Mouse (Mus musculus) midbrain, embryonic 10.5 days (tissue): Measurements from ENCODE around the gene Ssh3. TPM values are rescaled to one million over a fixed set of nuclear protein-coding genes. Genes with fewer than 3 reads are reported as not detected.
A peak's percentile ranks its signal among the peaks of the same experiment; 100 is the strongest.

ENCODE experiments used
- DNase-seq: peaks from one replicate; pipeline ENCODE4 v3.0.0-alpha.2; 2017; ENCODE audit warnings: low spot score
- H3K27ac ChIP-seq: fragments of 300-500 bp; sonication (generic); replicated peaks from 2 replicates; pipeline ENCODE4 v1.5.1; 2016; ENCODE audit warnings: mild to moderate bottlenecking
- H3K27me3 ChIP-seq: fragments of 300-500 bp; sonication (generic); 2 replicates; pipeline ENCODE4 v1.6.1; 2016; ENCODE audit warnings: low read depth, mild to moderate bottlenecking; ENCODE audit not compliant: poor library complexity, severe bottlenecking
- H3K36me3 ChIP-seq: fragments of 300-500 bp; sonication (generic); 2 replicates; pipeline ENCODE4 v1.6.1; 2016; ENCODE audit warnings: mild to moderate bottlenecking, moderate library complexity
- H3K4me1 ChIP-seq: fragments of 300-500 bp; sonication (generic); 2 replicates; pipeline ENCODE4 v1.6.1; 2016
- H3K4me3 ChIP-seq: fragments of 300-500 bp; sonication (generic); 2 replicates; pipeline ENCODE4 v1.5.1; 2016; ENCODE audit warnings: mild to moderate bottlenecking, moderate library complexity
- H3K9me3 ChIP-seq: fragments of 300-500 bp; sonication (generic); replicated peaks from 2 replicates; pipeline ENCODE4 v1.6.1; 2016; ENCODE audit warnings: mild to moderate bottlenecking
- WGBS: fragments of 180-500 bp; shearing (Covaris S2); methylation state at CpG from one replicate; pipeline ENCODE4 v1.1.7; 2016; 5-methylcytosine and 5-hydroxymethylcytosine counted together
- polyA plus RNA-seq: library from polyadenylated mRNA; unstranded; fragments of >200 nt; fragmentation: Nextera tagmentation; extraction: Ambion mirVana; gene quantifications from 2 replicates; pipeline ENCODE4 v1.2.1, GENCODE M21; 2016

The Ssh3 gene
- polyA plus RNA-seq, 1 experiment from 2014 or later: 3.6 TPM

DNA sequence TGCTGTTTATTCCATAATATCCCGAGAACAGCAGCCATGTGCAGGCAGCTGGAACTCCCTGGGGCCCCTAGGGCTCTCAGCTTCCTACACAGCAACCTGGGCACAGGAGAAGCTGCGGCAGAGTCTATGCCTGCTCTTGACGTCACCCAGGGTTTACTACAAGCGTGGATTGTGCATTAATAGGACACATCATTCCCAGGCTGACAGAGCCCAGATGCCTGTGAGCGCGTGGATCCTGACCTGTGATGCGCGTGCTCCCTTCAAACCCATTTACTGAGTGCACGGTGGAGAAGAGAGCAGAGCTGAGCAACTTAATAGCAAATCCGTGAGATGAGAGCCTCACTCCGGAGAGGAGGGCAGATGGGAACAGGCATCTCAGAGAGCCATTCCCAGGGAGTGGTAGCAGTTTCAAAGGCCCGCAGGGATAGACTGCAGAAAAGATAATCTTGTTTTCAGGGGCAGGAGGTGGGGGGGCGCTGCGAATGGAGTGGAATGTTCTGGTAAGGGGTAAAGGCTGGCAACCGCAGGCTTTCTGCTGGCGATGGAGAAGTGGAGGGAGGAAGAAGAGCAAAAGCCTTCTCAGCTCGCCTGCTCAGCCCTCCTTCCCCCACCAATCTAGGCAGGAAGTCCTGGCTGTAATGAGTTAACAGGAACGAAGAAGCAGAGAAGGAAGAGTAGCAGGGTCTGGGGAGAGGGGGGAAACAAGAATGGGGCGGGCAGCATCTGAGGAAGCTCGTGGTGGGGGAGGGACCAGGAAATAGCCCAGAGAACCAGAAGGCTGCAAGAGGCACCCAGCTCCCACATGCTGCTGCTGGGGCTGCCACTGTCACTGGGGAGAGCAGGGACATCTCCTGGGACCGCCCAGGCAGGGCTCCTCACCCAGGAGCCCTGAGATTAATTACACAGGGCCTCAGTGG is 33.0 kb upstream of the Ssh3 start:
- peaks cover 63% of the 10 kb centered on the region for H3K4me1 ChIP-seq
- DNase-seq: no peak
- H3K9me3 ChIP-seq: no peaks in the 10 kb centered on the region
- H3K27me3 ChIP-seq: no peaks in the 10 kb centered on the region
- WGBS: 50% methylated on average over 21 of the region's 21 CpGs
- peak overlapping the region; percentile 57 for H3K27ac ChIP-seq
- H3K36me3 ChIP-seq: peaks cover 6% of the 10 kb centered on the region; the same call in 1 of the 2 replicates
- H3K4me3 ChIP-seq: peak overlapping the region; percentile 16

DNA sequence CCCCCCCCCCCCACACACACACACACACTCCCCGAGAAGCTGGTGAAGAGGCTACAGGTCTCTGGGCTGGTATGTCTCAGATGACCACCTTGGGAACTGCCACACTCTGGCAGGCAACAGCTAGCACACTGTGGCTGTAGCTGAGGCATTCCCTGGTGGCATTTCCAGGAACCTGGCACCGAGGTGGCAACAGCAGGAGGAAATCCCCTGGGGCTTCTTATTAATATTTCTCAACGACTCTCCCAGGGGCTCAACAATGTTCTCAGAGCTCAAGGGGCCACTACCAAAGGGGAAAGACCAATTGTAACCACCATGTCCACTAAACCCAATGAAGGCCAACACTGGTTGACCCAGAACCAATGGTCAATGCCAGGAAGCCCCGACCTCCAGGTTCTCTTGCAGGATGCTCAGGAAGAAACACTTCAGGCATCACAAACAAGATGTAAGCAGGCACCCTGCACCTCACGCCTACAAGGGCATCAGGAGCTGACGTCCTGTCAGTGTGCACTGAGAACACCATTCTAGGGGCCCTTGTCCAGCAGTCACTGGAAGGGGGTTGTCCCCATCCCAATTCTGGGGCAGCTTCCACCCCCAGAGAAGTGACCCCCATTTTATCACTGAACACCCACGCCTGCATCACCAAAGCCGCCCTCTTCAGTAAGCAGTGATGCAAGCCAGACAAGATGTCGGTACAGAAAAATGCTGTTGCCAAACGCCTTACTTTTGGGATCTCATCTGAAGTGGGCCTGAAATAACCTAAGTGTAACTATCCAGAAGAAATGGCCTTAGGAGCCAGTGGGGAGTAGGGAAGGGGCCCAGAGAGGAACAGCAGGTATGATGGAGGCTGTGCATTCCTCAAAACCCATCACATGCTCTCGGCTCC is 32.1 kb upstream of the Ssh3 start:
- no peaks in the 10 kb centered on the region for H3K9me3 ChIP-seq
- H3K36me3 ChIP-seq: peaks cover 13% of the 10 kb centered on the region
- peak overlapping the region; percentile 16; the same call in 1 of the 2 replicates for H3K4me3 ChIP-seq
- peaks cover 62% of the 10 kb centered on the region for H3K4me1 ChIP-seq
- H3K27me3 ChIP-seq: no peaks in the 10 kb centered on the region
- no peak for DNase-seq
- WGBS: 78% methylated on average over 11 of the region's 11 CpGs
- peak overlapping the region; percentile 57 for H3K27ac ChIP-seq

DNA sequence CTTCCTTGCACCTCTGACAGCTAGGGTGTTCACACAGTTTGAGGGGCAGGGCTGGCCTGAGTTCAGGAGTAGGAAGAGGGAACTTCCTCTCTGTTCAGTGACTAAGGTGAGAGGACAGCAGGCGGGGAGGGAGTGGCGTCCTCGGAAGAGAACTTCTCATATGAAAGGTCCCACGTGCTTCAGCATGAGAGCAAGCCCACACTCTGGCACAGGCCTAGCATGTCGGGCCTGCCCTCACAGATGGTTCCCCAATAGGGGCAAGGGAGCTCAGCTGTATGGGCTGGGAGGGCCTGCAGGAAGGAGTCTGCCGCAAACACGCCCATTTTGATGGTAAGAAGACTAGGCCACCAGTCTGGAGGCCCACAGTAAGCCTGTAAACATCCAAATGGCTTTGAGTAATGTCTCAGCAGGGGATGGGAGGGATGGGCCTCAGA is 31.3 kb upstream of the Ssh3 start:
- Histone ChIP-seq H3K36me3 (peaks cover 20% of the 10 kb centered on the region), H3K4me3 (no peak overlapping the region), H3K27ac (peak overlapping the region; percentile 3; the same call in 1 of the 2 replicates), H3K27me3 (no peaks in the 10 kb centered on the region), H3K4me1 (peaks cover 58% of the 10 kb centered on the region), H3K9me3 (no peaks in the 10 kb centered on the region)
- WGBS: 52% methylated on average over 7 of the region's 7 CpGs
- no peak for DNase-seq

DNA sequence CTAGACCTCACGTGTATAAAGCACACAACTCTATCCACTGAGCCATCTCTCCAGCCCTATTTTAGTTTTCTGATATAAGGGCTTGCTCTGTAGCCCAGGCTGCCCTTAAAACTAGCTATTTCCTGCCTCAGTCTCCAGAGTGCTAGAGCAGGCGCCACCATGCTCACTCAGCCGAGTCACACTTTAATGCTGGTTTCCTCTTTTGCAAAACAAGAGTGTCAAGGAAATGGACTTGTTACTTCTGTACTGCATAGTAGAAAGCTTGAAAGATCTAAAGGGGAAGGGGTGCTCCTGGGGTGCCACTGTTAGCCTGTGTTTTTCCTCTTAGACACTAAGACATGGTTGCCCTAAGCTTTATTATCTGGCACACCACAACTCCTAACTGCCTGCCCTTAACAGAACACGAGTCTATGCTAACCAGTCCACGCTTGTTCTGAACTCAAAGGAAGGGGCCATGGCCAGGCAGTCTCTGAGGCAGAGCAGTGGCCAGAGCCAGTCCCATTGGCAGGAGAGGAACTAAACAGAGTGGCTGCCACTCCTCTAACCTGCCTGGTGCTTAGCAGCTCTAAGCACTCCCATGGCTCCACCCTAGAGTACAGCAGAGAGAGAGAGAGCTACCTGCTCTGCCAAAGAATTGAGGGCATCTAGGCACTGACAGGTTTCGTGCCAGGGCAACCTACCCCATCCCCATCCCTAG is 30.7 kb upstream of the Ssh3 start:
- H3K4me3 ChIP-seq: no peak overlapping the region
- H3K27ac ChIP-seq: peak overlapping the region; percentile 3; the same call in 1 of the 2 replicates
- no peak for DNase-seq
- H3K4me1 ChIP-seq: peaks cover 54% of the 10 kb centered on the region
- 82% methylated on average over 6 of the region's 6 CpGs for WGBS
- no peaks in the 10 kb centered on the region for H3K9me3 ChIP-seq
- H3K27me3 ChIP-seq: no peaks in the 10 kb centered on the region
- H3K36me3 ChIP-seq: peaks cover 25% of the 10 kb centered on the region

DNA sequence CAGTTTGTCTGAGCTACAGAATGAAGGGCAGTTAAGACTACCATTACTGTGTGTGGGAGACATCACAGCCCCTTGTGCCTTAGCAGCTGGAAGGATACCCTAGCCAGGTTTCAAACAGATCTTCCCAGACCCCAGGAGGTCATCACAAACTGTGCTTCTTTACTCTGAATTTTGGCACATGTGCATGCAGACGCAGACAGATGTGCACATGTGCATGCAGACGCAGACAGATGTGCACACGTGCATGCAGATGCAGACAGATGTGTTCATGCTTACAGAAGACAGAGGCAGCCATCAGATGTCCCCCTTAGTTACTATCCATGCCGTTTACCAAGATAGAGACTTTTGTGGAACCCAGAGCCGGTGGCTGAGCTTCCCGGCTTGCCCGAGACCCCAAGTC is 30.1 kb upstream of the Ssh3 start:
- H3K4me3 ChIP-seq: no peak overlapping the region
- H3K4me1 ChIP-seq: peaks cover 51% of the 10 kb centered on the region
- H3K9me3 ChIP-seq: no peaks in the 10 kb centered on the region
- WGBS: 90% methylated on average over 7 of the region's 7 CpGs
- H3K27me3 ChIP-seq: no peaks in the 10 kb centered on the region
- H3K36me3 ChIP-seq: peaks cover 31% of the 10 kb centered on the region
- no peak for DNase-seq
- no peak overlapping the region for H3K27ac ChIP-seq

DNA sequence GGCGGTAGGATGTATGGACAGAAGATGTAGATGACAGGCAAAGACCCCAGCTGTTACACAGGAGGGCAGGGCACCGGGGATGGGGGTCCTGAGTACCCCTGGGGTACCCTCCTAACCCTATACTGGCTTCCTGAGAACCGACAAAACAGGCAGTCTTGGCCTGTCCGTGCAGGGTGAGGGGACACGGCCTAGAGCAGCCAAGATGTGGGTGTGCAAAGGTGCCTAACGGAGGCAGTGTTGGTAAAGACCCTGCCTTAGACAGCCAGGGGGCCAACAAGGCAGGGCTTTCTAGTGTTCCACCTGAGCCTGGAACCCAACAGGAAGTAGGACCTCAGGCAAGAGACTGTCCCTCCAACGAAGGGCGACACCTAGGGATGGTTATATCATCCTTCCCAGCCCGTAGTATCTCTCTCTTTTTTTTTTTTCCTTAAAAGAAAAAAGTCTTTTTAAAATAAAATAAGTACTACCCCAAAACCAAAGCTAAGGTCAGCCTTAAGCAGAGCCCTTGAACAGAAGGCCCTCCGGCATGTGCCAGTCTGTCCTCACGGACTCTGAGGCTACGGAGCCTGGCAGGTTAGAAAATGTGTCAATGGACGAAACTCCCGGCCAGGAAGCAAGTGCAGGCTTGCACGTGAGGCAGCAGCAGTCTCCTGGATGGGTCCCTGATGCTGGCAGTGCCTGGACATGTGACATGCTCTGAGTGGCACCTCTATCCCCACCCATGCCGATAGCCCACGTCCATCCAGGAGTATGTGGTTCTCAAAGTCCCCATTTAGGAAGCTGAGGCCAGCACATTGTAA is 29.5 kb upstream of the Ssh3 start:
- Histone ChIP-seq H3K4me3 (no peak overlapping the region), H3K36me3 (peaks cover 37% of the 10 kb centered on the region), H3K4me1 (peaks cover 45% of the 10 kb centered on the region), H3K27me3 (no peaks in the 10 kb centered on the region), H3K27ac (no peak overlapping the region), H3K9me3 (no peaks in the 10 kb centered on the region)
- no peak for DNase-seq
- WGBS: 92% methylated on average over 17 of the region's 17 CpGs

DNA sequence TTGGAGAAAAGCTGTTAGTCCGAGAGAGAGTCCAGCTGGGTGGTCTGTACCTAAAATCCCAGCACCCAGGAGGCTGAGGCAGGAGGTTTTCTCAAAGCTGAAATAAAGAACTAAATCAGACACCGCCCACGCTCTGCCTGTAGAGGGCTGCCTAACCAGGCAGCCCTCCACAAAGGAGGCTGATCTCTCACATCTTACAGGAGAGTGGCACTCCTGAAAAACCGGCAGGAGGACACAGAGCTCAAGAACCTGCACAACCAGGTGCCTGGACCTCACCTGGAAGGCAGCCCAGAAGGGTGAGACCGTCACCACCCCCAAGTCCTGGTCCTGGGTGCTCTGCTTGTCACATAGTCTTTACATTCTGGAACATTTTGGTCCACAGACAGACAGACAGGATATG is 28.9 kb upstream of the Ssh3 start:
- H3K27me3 ChIP-seq: no peaks in the 10 kb centered on the region

DNA sequence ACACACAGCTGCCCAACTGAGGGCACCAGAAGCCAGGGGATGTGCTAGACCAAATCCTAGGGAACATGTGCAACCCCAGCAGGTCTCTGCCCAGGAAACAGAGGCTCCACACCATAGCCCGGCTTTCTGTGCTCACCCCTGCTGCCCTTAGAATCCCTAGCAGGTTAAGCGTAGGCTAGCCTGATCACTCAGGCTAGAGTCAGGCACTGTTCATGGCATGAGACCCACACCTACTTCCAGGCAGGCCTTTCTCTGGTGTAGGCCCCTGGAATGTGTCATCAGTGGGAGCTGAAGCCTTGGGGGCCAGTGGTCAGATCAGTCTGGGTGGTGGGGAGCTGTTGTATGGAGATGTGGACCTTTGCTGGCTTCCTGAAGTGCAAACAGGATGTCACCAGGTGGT is 27.6 kb upstream of the Ssh3 start:
- Histone ChIP-seq H3K27me3 (no peaks in the 10 kb centered on the region), H3K36me3 (peaks cover 55% of the 10 kb centered on the region), H3K4me1 (peaks cover 26% of the 10 kb centered on the region), H3K9me3 (no peaks in the 10 kb centered on the region), H3K4me3 (no peak overlapping the region), H3K27ac (peak overlapping the region; percentile 42; the same call in 1 of the 2 replicates)
- WGBS: 91% methylated on average over 2 of the region's 2 CpGs
- no peak for DNase-seq

More for the DNA sequence above, 28.9 kb upstream of the Ssh3 start:
- H3K9me3 ChIP-seq: no peaks in the 10 kb centered on the region
- H3K36me3 ChIP-seq: peaks cover 42% of the 10 kb centered on the region
- no peak overlapping the region for H3K4me3 ChIP-seq
- peaks cover 38% of the 10 kb centered on the region for H3K4me1 ChIP-seq
- no peak overlapping the region for H3K27ac ChIP-seq
- WGBS: 91% methylated on average over 5 of the region's 5 CpGs
- DNase-seq: no peak

DNA sequence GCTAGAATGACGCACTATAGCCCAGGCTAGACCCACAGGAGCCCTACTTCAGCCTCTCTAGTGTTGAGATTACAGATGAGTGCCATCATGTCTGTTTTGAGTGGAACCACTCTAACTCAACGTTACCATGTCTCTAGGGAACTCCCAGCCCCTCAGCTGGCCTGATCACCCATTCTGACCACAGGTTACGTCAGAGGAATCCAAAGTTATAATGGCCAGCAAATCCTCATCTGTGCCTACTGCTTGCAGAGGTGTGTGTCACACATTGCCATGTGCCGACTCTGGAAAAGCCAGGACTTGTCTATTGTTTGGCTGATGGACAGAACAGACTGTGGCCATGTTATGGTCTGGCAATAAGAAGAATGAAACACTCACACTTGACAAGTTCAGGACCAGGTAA is 26.4 kb upstream of the Ssh3 start:
- Histone ChIP-seq H3K27me3 (no peaks in the 10 kb centered on the region), H3K36me3 (peaks cover 67% of the 10 kb centered on the region), H3K27ac (no peak overlapping the region), H3K4me1 (peaks cover 13% of the 10 kb centered on the region), H3K4me3 (no peak overlapping the region), H3K9me3 (no peaks in the 10 kb centered on the region)
- DNase-seq: no peak
- 93% methylated on average over 4 of the region's 4 CpGs for WGBS

DNA sequence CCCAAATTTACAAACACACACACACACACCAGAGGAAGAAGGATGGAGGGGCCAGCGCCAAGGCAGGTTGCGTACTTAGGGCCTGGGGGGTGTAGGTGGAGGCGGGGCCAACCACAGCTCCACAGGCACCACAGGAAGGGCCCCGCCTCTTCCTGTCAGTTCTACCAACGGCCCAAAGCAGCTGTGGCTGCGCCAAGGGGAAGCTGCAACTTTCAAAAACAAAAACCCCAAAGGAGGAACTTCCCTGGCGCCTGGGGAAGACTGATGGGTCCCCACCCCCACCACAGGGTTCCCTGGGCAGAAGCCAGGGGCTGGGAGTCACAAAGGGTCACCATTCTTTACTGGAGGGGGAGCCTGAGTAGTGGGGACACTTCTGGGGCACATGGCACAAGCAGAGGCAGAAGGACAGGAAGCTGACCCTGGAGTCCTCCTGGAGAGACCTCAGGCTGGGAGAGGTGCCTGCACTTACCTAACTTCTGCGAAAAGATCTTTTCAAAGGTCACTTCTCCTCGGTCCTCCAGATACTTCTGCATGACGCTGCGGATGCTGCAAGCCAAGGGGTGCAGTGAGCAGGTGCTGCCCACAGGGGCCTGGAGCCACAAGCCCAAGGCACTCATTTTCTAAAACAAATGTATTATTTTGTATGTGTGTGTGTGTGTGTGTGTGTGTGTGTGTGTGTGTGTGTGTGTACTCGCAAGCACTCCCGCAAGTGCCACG is 25.6 kb upstream of the Ssh3 start:
- Histone ChIP-seq H3K4me1 (peaks cover 7% of the 10 kb centered on the region; the same call in 1 of the 2 replicates), H3K9me3 (no peaks in the 10 kb centered on the region), H3K27me3 (no peaks in the 10 kb centered on the region), H3K36me3 (peaks cover 76% of the 10 kb centered on the region), H3K27ac (0 out of 2 replicates have a peak overlapping the region, but pooled peaks have one; percentile 39), H3K4me3 (no peak overlapping the region)
- 76% methylated on average over 14 of the region's 14 CpGs for WGBS
- DNase-seq: no peak

DNA sequence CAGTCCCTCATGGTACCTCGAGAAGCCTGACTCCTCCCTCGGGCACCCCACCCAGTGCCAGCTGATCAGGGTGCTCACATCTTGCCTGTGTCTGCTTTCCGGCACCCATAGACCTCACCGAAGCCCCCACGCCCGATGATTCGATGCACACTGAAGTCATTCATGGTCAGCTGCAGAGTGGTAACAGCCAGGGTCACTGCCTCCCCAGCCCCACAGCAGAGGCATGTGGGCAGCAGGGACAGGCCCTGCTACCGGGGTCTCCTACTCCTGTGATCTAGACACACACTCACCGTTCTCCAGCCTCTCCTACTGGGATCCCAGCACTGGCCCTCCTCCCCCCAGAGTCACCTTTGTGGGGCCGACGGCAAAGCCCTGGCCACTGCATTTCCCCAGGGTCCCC is 22.2 kb upstream of the Ssh3 start:
- Histone ChIP-seq H3K36me3 (peaks cover 97% of the 10 kb centered on the region), H3K4me3 (no peak overlapping the region), H3K27ac (no peak overlapping the region), H3K4me1 (peaks cover 4% of the 10 kb centered on the region; the same call in 1 of the 2 replicates), H3K27me3 (no peaks in the 10 kb centered on the region), H3K9me3 (no peaks in the 10 kb centered on the region)
- WGBS: 95% methylated on average over 11 of the region's 11 CpGs
- DNase-seq: no peak
